Mouse (Mus musculus): ENCODE measurements at regions not wholly inside any gene's neighbourhood (a gene's known extent, or its start where the extent isn't known, plus 50 kb on each side); places are given as distances from the start of the nearest gene placed in this dataset.

- WGBS, result 16% methylated on average over 9 of the region's 9 CpGs
- Histone ChIP-seq H3K9me3 (ENCODE audit: control insufficient read depth, low read length) (peaks cover 3% of the 10 kb centered on the region; the same call in 1 of the 2 replicates), H3K9ac (ENCODE audit: low read length) (0 out of 2 replicates have a peak overlapping the region, but pooled peaks have one; percentile 12), H3K27me3 (ENCODE audit: control insufficient read depth, insufficient read depth, low read length) (no peaks in the 10 kb centered on the region), H3K4me3 (ENCODE audit: control insufficient read depth in 1 of 2, insufficient read depth in 1 of 2, low read depth in 1 of 2, low read length in 2 of 2) (no peak overlapping the region), H3K36me3 (ENCODE audit: control insufficient read depth, insufficient read depth, low read length) (no peaks in the 10 kb centered on the region), H3K27ac (replicated peaks in 1 of 2; ENCODE audit: control insufficient read depth in 1 of 2, insufficient read depth in 1 of 2, low read depth in 2 of 2, low read length in 2 of 2) (peak overlapping the region in 1 of 2 experiments; percentile 50; a peak in 2 of 4 replicates), H3K4me1 (ENCODE audit: control insufficient read depth in 2 of 2, insufficient read depth in 2 of 2, low read length in 2 of 2) (peaks cover 10 to 18% of the 10 kb centered on the region in 2 experiments; a peak in 3 of 4 replicates), H3K4me2 (ENCODE audit: low read length) (peak overlapping the region; percentile 41)
- no peak for ATAC-seq (ENCODE audit: insufficient number of reproducible peaks, insufficient read depth, low FRiP score, low read depth)
These were observed 119.2 kb downstream of the Polr2m start for GRCm38 (mm10) chr9:71366573-71366972.

- Histone ChIP-seq H3K36me3 (ENCODE audit: control insufficient read depth, insufficient read depth, low read length) (no peaks in the 10 kb centered on the region), H3K4me3 (ENCODE audit: control insufficient read depth in 1 of 2, insufficient read depth in 1 of 2, low read depth in 1 of 2, low read length in 2 of 2) (no peak overlapping the region), H3K9me3 (ENCODE audit: control insufficient read depth, low read length) (peaks cover 3% of the 10 kb centered on the region; the same call in 1 of the 2 replicates), H3K9ac (ENCODE audit: low read length) (no peak overlapping the region), H3K4me2 (ENCODE audit: low read length) (no peak overlapping the region), H3K27me3 (ENCODE audit: control insufficient read depth, insufficient read depth, low read length) (no peaks in the 10 kb centered on the region), H3K4me1 (ENCODE audit: control insufficient read depth in 2 of 2, insufficient read depth in 2 of 2, low read length in 2 of 2) (peaks cover 10 to 18% of the 10 kb centered on the region in 2 experiments; a peak in 3 of 4 replicates), H3K27ac (replicated peaks in 1 of 2; ENCODE audit: control insufficient read depth in 1 of 2, insufficient read depth in 1 of 2, low read depth in 2 of 2, low read length in 2 of 2) (no peak overlapping the region)
- 76% methylated on average over 12 of the region's 12 CpGs for WGBS
- ATAC-seq (ENCODE audit: insufficient number of reproducible peaks, insufficient read depth, low FRiP score, low read depth), result no peak
These were observed 120.5 kb downstream of the Polr2m start for GRCm38 (mm10) chr9:71365177-71365738.

- H3K4me2 ChIP-seq (ENCODE audit: low read length), result no peak overlapping the region
- H3K4me3 ChIP-seq (ENCODE audit: control insufficient read depth in 1 of 2, insufficient read depth in 1 of 2, low read depth in 1 of 2, low read length in 2 of 2), result no peak overlapping the region
- peaks cover 3% of the 10 kb centered on the region; the same call in 1 of the 2 replicates for H3K9me3 ChIP-seq (ENCODE audit: control insufficient read depth, low read length)
- H3K27ac ChIP-seq (replicated peaks in 1 of 2; ENCODE audit: control insufficient read depth in 1 of 2, insufficient read depth in 1 of 2, low read depth in 2 of 2, low read length in 2 of 2), result peak overlapping the region in 1 of 2 experiments; percentile 30; a peak in 2 of 4 replicates
- no peak for ATAC-seq (ENCODE audit: insufficient number of reproducible peaks, insufficient read depth, low FRiP score, low read depth)
- H3K27me3 ChIP-seq (ENCODE audit: control insufficient read depth, insufficient read depth, low read length), result no peaks in the 10 kb centered on the region
- WGBS, result 71% methylated on average over 8 of the region's 8 CpGs
- H3K36me3 ChIP-seq (ENCODE audit: control insufficient read depth, insufficient read depth, low read length), result no peaks in the 10 kb centered on the region
- peaks cover 10 to 18% of the 10 kb centered on the region in 2 experiments; a peak in 3 of 4 replicates for H3K4me1 ChIP-seq (ENCODE audit: control insufficient read depth in 2 of 2, insufficient read depth in 2 of 2, low read length in 2 of 2)
- H3K9ac ChIP-seq (ENCODE audit: low read length), result no peak overlapping the region
These were observed 121.6 kb downstream of the Polr2m start for GRCm38 (mm10) chr9:71364047-71364665.

GRCm38 (mm10) chr9:71362401-71362800 lies 123.3 kb downstream of the Polr2m start:
- Histone ChIP-seq H3K27ac (replicated peaks in 1 of 2; ENCODE audit: control insufficient read depth in 1 of 2, insufficient read depth in 1 of 2, low read depth in 2 of 2, low read length in 2 of 2) (no peak overlapping the region), H3K4me2 (ENCODE audit: low read length) (no peak overlapping the region), H3K36me3 (ENCODE audit: control insufficient read depth, insufficient read depth, low read length) (no peaks in the 10 kb centered on the region), H3K9ac (ENCODE audit: low read length) (no peak overlapping the region), H3K4me3 (ENCODE audit: control insufficient read depth in 1 of 2, insufficient read depth in 1 of 2, low read depth in 1 of 2, low read length in 2 of 2) (no peak overlapping the region), H3K4me1 (ENCODE audit: control insufficient read depth in 2 of 2, insufficient read depth in 2 of 2, low read length in 2 of 2) (peaks cover 10 to 18% of the 10 kb centered on the region in 2 experiments; a peak in 3 of 4 replicates), H3K9me3 (ENCODE audit: control insufficient read depth, low read length) (no peaks in the 10 kb centered on the region; the same call in 1 of the 2 replicates), H3K27me3 (ENCODE audit: control insufficient read depth, insufficient read depth, low read length) (0 out of 2 replicates have a peak, but pooled peaks cover 3% of the 10 kb centered on the region)
- ATAC-seq (ENCODE audit: insufficient number of reproducible peaks, insufficient read depth, low FRiP score, low read depth), result no peak

- ATAC-seq (ENCODE audit: insufficient number of reproducible peaks, insufficient read depth, low FRiP score, low read depth), result no peak
- H3K27me3 ChIP-seq (ENCODE audit: control insufficient read depth, insufficient read depth, low read length), result 0 out of 2 replicates have a peak, but pooled peaks cover 3% of the 10 kb centered on the region
- H3K4me1 ChIP-seq (ENCODE audit: control insufficient read depth in 2 of 2, insufficient read depth in 2 of 2, low read length in 2 of 2), result peaks cover 10 to 17% of the 10 kb centered on the region in 2 experiments; a peak in 3 of 4 replicates
- no peak overlapping the region for H3K9ac ChIP-seq (ENCODE audit: low read length)
- H3K27ac ChIP-seq (replicated peaks in 1 of 2; ENCODE audit: control insufficient read depth in 1 of 2, insufficient read depth in 1 of 2, low read depth in 2 of 2, low read length in 2 of 2), result no peak overlapping the region
- H3K4me3 ChIP-seq (ENCODE audit: control insufficient read depth in 1 of 2, insufficient read depth in 1 of 2, low read depth in 1 of 2, low read length in 2 of 2), result no peak overlapping the region
- H3K36me3 ChIP-seq (ENCODE audit: control insufficient read depth, insufficient read depth, low read length), result no peaks in the 10 kb centered on the region
- H3K4me2 ChIP-seq (ENCODE audit: low read length), result no peak overlapping the region
- H3K9me3 ChIP-seq (ENCODE audit: control insufficient read depth, low read length), result no peaks in the 10 kb centered on the region; the same call in 1 of the 2 replicates
- WGBS, result 63% methylated on average over 5 of the region's 5 CpGs
These were observed 123.8 kb downstream of the Polr2m start for GRCm38 (mm10) chr9:71361961-71362360.

GRCm38 (mm10) chr9:71361311-71361710 lies 124.4 kb downstream of the Polr2m start:
- no peak overlapping the region for H3K9ac ChIP-seq (ENCODE audit: low read length)
- H3K27me3 ChIP-seq (ENCODE audit: control insufficient read depth, insufficient read depth, low read length), result 0 out of 2 replicates have a peak, but pooled peaks cover 3% of the 10 kb centered on the region
- no peak overlapping the region for H3K4me3 ChIP-seq (ENCODE audit: control insufficient read depth in 1 of 2, insufficient read depth in 1 of 2, low read depth in 1 of 2, low read length in 2 of 2)
- H3K36me3 ChIP-seq (ENCODE audit: control insufficient read depth, insufficient read depth, low read length), result no peaks in the 10 kb centered on the region
- 71% methylated on average over 2 of the region's 2 CpGs for WGBS
- H3K27ac ChIP-seq (replicated peaks in 1 of 2; ENCODE audit: control insufficient read depth in 1 of 2, insufficient read depth in 1 of 2, low read depth in 2 of 2, low read length in 2 of 2), result no peak overlapping the region
- H3K4me2 ChIP-seq (ENCODE audit: low read length), result no peak overlapping the region
- peaks cover 6 to 11% of the 10 kb centered on the region in 2 experiments; a peak in 3 of 4 replicates for H3K4me1 ChIP-seq (ENCODE audit: control insufficient read depth in 2 of 2, insufficient read depth in 2 of 2, low read length in 2 of 2)
- no peaks in the 10 kb centered on the region; the same call in 1 of the 2 replicates for H3K9me3 ChIP-seq (ENCODE audit: control insufficient read depth, low read length)
- ATAC-seq (ENCODE audit: insufficient number of reproducible peaks, insufficient read depth, low FRiP score, low read depth), result no peak

GRCm38 (mm10) chr9:71360676-71361075 lies 125.1 kb downstream of the Polr2m start:
- Histone ChIP-seq H3K27me3 (ENCODE audit: control insufficient read depth, insufficient read depth, low read length) (0 out of 2 replicates have a peak, but pooled peaks cover 3% of the 10 kb centered on the region), H3K27ac (replicated peaks in 1 of 2; ENCODE audit: control insufficient read depth in 1 of 2, insufficient read depth in 1 of 2, low read depth in 2 of 2, low read length in 2 of 2) (no peak overlapping the region), H3K4me2 (ENCODE audit: low read length) (no peak overlapping the region), H3K9ac (ENCODE audit: low read length) (no peak overlapping the region), H3K9me3 (ENCODE audit: control insufficient read depth, low read length) (no peaks in the 10 kb centered on the region; the same call in 1 of the 2 replicates), H3K36me3 (ENCODE audit: control insufficient read depth, insufficient read depth, low read length) (no peaks in the 10 kb centered on the region), H3K4me1 (ENCODE audit: control insufficient read depth in 2 of 2, insufficient read depth in 2 of 2, low read length in 2 of 2) (peaks cover 5 to 11% of the 10 kb centered on the region in 2 experiments; a peak in 3 of 4 replicates), H3K4me3 (ENCODE audit: control insufficient read depth in 1 of 2, insufficient read depth in 1 of 2, low read depth in 1 of 2, low read length in 2 of 2) (no peak overlapping the region)
- WGBS, result 91% methylated on average over 5 of the region's 5 CpGs
- ATAC-seq (ENCODE audit: insufficient number of reproducible peaks, insufficient read depth, low FRiP score, low read depth), result no peak
